Mouse (Mus musculus) liver, postnatal 0 days (tissue): ENCODE results near the gene Prune1. TPM values are rescaled to one million over a fixed set of nuclear protein-coding genes. Genes with fewer than 3 reads are reported as not detected.
A peak's percentile ranks its signal among the peaks of the same experiment; 100 is the strongest.

Experiments used
- ATAC-seq: fragments of 200-750 bp; cut with Nextera tagmentation; 2 replicates; pipeline ENCODE4 v1.8.0; 2017; ENCODE audit warnings: mild to moderate bottlenecking, moderate library complexity
- DNase-seq: peaks from one replicate; pipeline ENCODE4 v3.0.0-alpha.2; 2016
- H3K27ac ChIP-seq: fragments of 300-500 bp; sonication (generic); 2 replicates; pipeline ENCODE4 v1.5.1; 2014; ENCODE audit warnings: antibody characterized with exemption, moderate library complexity, mild to moderate bottlenecking, low read depth
- H3K27me3 ChIP-seq: fragments of 300-500 bp; sonication (generic); 2 replicates; pipeline ENCODE4 v1.6.1; 2014; ENCODE audit warnings: low read length, control low read depth, mixed read lengths; ENCODE audit not compliant: insufficient read depth
- H3K36me3 ChIP-seq: fragments of 300-500 bp; sonication (generic); replicated peaks from 2 replicates; pipeline ENCODE4 v1.6.1; 2014; ENCODE audit warnings: mild to moderate bottlenecking, control low read depth, low read length, moderate library complexity, mixed read lengths; ENCODE audit not compliant: insufficient read depth
- H3K4me1 ChIP-seq: fragments of 300-500 bp; sonication (generic); 2 replicates; pipeline ENCODE4 v1.6.1; 2014; ENCODE audit warnings: antibody characterized with exemption, mild to moderate bottlenecking, control low read depth; ENCODE audit not compliant: insufficient read depth
- H3K4me2 ChIP-seq: fragments of 300-500 bp; sonication (generic); 2 replicates; pipeline ENCODE4 v1.6.1; 2014; ENCODE audit warnings: low read depth, mild to moderate bottlenecking, low read length, moderate library complexity, mixed read lengths
- H3K4me3 ChIP-seq: fragments of 300-500 bp; sonication (generic); 2 replicates; pipeline ENCODE4 v1.5.1; 2014; ENCODE audit warnings: low read depth, low read length
- H3K9ac ChIP-seq: fragments of 300-500 bp; sonication (generic); replicated peaks from 2 replicates; pipeline ENCODE4 v1.6.1; 2014; ENCODE audit warnings: mild to moderate bottlenecking, moderate library complexity
- H3K9me3 ChIP-seq: fragments of 300-500 bp; sonication (generic); 2 replicates; pipeline ENCODE4 v1.6.1; 2016; ENCODE audit warnings: mild to moderate bottlenecking, control low read depth, low read length, mixed read lengths
- CTCF ChIP-seq: sonication (generic); IDR thresholded peaks from 2 replicates; pipeline ENCODE4 v1.5.1; 2016; ENCODE audit warnings: antibody characterized with exemption, low read depth
- EP300 ChIP-seq: IDR thresholded peaks from 2 replicates; pipeline ENCODE4 v1.6.1; 2016; ENCODE audit warnings: antibody characterized with exemption, low read depth, mild to moderate bottlenecking
- WGBS: fragments of 180-500 bp; shearing (Covaris S2); extraction: QIAGEN DNeasy Blood & Tissue Kit; methylation state at CpG from one replicate; pipeline ENCODE4 v1.1.7; 2014; ENCODE audit not compliant: insufficient replicate concordance; 5-methylcytosine and 5-hydroxymethylcytosine counted together
- polyA plus RNA-seq: library from polyadenylated mRNA; unstranded; fragments of >200 nt; fragmentation: Nextera tagmentation; extraction: Ambion mirVana; gene quantifications from 2 replicates; pipeline ENCODE4 v1.2.1, GENCODE M21; 2015

Prune1 gene
- polyA plus RNA-seq, 1 experiment from 2014 or later: 10.6 TPM

DNA sequence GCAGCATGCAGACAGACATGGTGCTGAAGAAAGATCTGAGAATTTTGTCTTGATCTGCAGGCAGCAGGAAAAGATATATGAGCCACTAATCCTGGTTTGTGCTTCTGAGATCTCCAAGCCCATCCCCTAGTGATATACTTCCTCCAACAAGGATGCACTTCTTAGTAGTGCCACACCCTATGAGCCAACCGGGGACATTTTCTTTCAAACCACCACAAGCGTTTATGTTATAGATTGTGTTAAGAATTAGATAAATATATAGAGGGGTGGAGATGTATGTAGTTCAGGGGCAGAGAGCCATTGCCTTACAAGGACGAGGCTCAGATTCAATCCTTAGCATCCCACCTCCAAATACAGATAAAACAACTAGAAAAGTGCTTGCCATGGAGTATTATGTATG, 28.6 kb upstream of the Prune1 start:
- Histone ChIP-seq H3K27me3 (no peaks in the 10 kb centered on the region), H3K4me3 (no peak overlapping the region), H3K4me1 (peaks cover 30% of the 10 kb centered on the region), H3K36me3 (0 out of 2 replicates have a peak, but pooled peaks cover 2% of the 10 kb centered on the region), H3K9ac (no peak overlapping the region), H3K4me2 (no peak overlapping the region), H3K9me3 (no peaks in the 10 kb centered on the region), H3K27ac (no peak overlapping the region)
- TF ChIP-seq CTCF (no peak), EP300 (no peak)
- WGBS: 55% methylated on average over 3 of the region's 3 CpGs
- ATAC-seq (no peak), DNase-seq (no peak)

DNA sequence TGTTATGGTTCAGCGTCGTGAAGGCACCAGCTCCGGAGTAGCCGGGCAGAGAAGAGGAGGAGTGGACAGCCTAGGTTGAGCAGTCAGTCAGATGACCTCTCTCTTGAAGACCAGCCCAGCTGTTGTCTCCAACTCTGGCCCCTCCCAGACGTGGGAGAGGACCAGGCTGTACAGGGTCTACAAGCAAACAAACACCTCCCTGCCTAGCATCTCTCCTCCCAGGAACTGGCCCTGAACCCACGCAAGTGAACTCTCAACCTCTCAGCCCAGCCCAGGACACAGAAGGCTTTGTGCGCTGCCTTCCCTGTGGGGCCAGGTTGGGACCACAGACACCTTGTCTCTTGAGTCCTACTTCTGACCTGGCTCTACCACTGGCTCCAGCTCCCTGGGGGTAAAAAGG, 25.2 kb upstream of the Prune1 start, which contains the start of gene Anxa9:
Anxa9 (minus strand) TSS at position 77 of the 400 bp plus-strand sequence.
- H3K4me1 ChIP-seq: peaks cover 9% of the 10 kb centered on the region
- no peak for DNase-seq
- no peaks in the 10 kb centered on the region for H3K27me3 ChIP-seq
- no peak within 1 kb of the TSS for H3K9ac ChIP-seq
- peaks cover 2% of the 10 kb centered on the region; the same call in 1 of the 2 replicates for H3K36me3 ChIP-seq
- WGBS: 67% methylated on average over 7 of the region's 7 CpGs
- ATAC-seq: no peak
- no peak for TF ChIP-seq CTCF
- no peak for TF ChIP-seq EP300
- H3K4me3 ChIP-seq: no peak within 1 kb of the TSS
- H3K9me3 ChIP-seq: no peaks in the 10 kb centered on the region
- no peak within 1 kb of the TSS for H3K27ac ChIP-seq
- no peak within 1 kb of the TSS for H3K4me2 ChIP-seq

DNA sequence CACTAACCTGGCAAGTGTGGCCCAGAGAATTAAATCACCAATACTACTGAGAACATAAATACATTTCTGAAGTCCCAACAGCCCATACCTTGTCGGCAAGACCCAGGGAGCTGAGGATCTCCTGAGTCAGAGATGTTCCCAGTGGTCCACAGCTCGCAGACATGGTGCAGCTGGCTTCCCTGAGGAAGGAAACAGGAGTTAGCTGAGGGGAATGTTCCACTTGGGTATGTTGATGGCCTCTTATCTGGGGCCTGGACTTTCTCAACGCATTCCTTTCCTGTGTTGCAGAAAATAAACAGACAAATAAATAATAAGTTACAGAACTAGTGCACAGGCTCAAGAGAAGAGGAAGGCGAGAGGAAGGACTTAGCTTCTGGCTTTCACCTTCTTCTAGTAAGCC, 24.4 kb upstream of the Prune1 start:
- 73% methylated on average over 4 of the region's 4 CpGs for WGBS
- Histone ChIP-seq H3K9me3 (no peaks in the 10 kb centered on the region), H3K36me3 (peaks cover 2% of the 10 kb centered on the region; the same call in 1 of the 2 replicates), H3K4me1 (peaks cover under 1% of the 10 kb centered on the region; the same call in 1 of the 2 replicates), H3K4me2 (no peak overlapping the region), H3K9ac (no peak overlapping the region), H3K4me3 (no peak overlapping the region), H3K27ac (no peak overlapping the region), H3K27me3 (no peaks in the 10 kb centered on the region)
- ATAC-seq (no peak), DNase-seq (no peak)
- TF ChIP-seq CTCF (no peak), EP300 (no peak)

DNA sequence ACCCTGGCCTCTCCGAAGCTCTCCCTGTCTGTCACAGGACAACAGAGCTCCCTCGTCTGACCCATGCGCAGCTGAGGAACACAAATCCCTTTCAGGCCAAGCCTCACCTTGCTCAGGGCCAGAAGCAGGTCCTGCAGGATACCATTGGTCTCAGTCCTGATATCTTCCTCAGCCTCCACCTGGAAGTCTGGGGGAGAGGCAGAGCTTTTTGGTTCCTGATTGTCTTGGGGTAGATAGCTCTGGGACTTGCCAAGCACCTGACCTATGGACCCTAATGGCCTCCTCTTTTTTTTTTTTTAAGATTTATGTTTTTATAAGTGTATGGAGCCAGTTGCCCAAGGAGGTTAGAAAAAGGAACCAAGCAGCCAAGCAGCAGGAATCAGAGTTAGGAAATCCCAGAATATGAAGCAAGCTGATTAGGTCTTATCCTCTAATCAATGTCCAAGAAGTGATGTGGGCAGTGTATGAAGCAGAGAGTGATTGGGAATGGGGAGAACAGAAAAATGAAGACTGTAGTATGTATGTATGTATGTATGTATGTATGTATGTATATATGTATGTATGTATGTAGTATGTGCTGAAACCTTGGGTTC, 19.4 kb upstream of the Prune1 start:
- H3K27me3 ChIP-seq: no peaks in the 10 kb centered on the region

GRCm38 (mm10) chr3:95298018-95298417, 16.1 kb upstream of the Prune1 start:
- H3K4me1 ChIP-seq: peaks cover 29% of the 10 kb centered on the region
- H3K27ac ChIP-seq: peak overlapping the region; percentile 67
- ATAC-seq: peak; percentile 70

More for the DNA sequence above, 19.4 kb upstream of the Prune1 start:
- Histone ChIP-seq H3K4me1 (0 out of 2 replicates have a peak, but pooled peaks cover 1% of the 10 kb centered on the region), H3K4me2 (no peak overlapping the region), H3K36me3 (peaks cover 5% of the 10 kb centered on the region), H3K9ac (no peak overlapping the region), H3K4me3 (no peak overlapping the region), H3K27ac (no peak overlapping the region), H3K9me3 (no peaks in the 10 kb centered on the region)
- DNase-seq (no peak), ATAC-seq (no peak)
- no peak for TF ChIP-seq EP300
- TF ChIP-seq CTCF: no peak
- 79% methylated on average over 3 of the region's 3 CpGs for WGBS

DNA sequence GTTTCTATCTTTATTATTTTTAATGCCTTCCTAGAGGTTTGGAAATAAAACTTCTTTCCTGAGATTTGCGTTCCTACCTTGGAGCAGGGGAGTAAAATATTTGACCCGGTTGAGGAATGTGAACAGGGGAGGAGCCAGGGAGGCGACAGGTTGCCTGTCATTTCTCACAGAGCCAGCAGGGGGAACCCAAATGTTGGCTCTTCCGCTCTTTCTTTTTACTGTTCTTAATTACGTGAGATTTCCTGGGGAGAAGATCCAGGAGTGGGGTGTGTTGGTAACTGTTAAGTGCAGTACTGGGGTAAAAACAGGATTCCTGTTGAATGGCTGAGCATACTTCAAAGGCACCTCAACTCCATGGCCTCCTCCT, 14.2 kb upstream of the Prune1 start:
- 13% methylated on average over 5 of the region's 5 CpGs for WGBS
- TF ChIP-seq CTCF (peak; percentile 79), EP300 (no peak)
- peak overlapping the region; percentile 78 for H3K27ac ChIP-seq
- no peak overlapping the region for H3K4me2 ChIP-seq
- no peak overlapping the region for H3K4me3 ChIP-seq
- peaks cover 39% of the 10 kb centered on the region for H3K4me1 ChIP-seq
- ATAC-seq (peak; percentile 28; the same call in 1 of the 2 replicates), DNase-seq (peak; percentile 62)
- H3K27me3 ChIP-seq: no peaks in the 10 kb centered on the region
- H3K9me3 ChIP-seq: no peaks in the 10 kb centered on the region
- peaks cover 36% of the 10 kb centered on the region for H3K36me3 ChIP-seq
- H3K9ac ChIP-seq: no peak overlapping the region

More at GRCm38 (mm10) chr3:95298018-95298417, 16.1 kb upstream of the Prune1 start:
- 45% methylated on average over 7 of the region's 7 CpGs for WGBS
- Histone ChIP-seq H3K27me3 (no peaks in the 10 kb centered on the region), H3K9ac (no peak overlapping the region), H3K36me3 (peaks cover 21% of the 10 kb centered on the region), H3K9me3 (no peaks in the 10 kb centered on the region), H3K4me3 (no peak overlapping the region), H3K4me2 (no peak overlapping the region)
- DNase-seq: no peak
- TF ChIP-seq EP300 (peak; percentile 55; the same call in 1 of the 2 replicates), CTCF (no peak)
